Mouse (Mus musculus): ENCODE measurements around the gene Gphb5.

GRCm38 (mm10) chr12:75386731-75387130 is 29.9 kb downstream of the Gphb5 start:
- no peak for TF ChIP-seq CTCF (IDR thresholded peaks at IDR 0.05; ENCODE audit: borderline replicate concordance, insufficient read depth, low read depth, low read length)
- TF ChIP-seq POLR2A (IDR thresholded peaks at IDR 0.05; ENCODE audit: borderline replicate concordance, insufficient read depth, low read length), result no peak
